Mouse (Mus musculus) heart, embryonic 14.5 days (tissue): ENCODE measurements around the gene Ppard. TPM values are rescaled to one million over a fixed set of nuclear protein-coding genes. Genes with fewer than 3 reads are reported as not detected.

Experiments
- ATAC-seq: fragments of 200-750 bp; cut with Nextera tagmentation; 2 replicates; pipeline ENCODE4 v1.8.0; 2017; ENCODE audit warnings: low read depth, moderate TSS enrichment; ENCODE audit not compliant: insufficient number of reproducible peaks, insufficient read depth, low FRiP score
- H3K27ac ChIP-seq, 2 experiments: fragments of 200-500 bp in 1 of 2; fragments of 300-500 bp in 1 of 2; sonication (generic) in 1 of 2; replicated peaks in 1 of 2; 2 replicates each; pipeline ENCODE4 v1.5.1; 2012 to 2014; ENCODE audit warnings: low read depth in 2 of 2, low read length in 2 of 2, control low read depth in 1 of 2, mild to moderate bottlenecking in 1 of 2, mixed read lengths in 1 of 2; ENCODE audit not compliant: control insufficient read depth in 1 of 2, insufficient read depth in 1 of 2
- H3K27me3 ChIP-seq: fragments of 300-500 bp; sonication (generic); 2 replicates; pipeline ENCODE4 v1.6.1; 2014; ENCODE audit warnings: mild to moderate bottlenecking, low read length, control low read depth; ENCODE audit not compliant: control insufficient read depth, insufficient read depth
- H3K36me3 ChIP-seq: fragments of 300-500 bp; sonication (generic); 2 replicates; pipeline ENCODE4 v1.6.1; 2014; ENCODE audit warnings: mild to moderate bottlenecking, control low read depth, low read length, mixed read lengths; ENCODE audit not compliant: control insufficient read depth, insufficient read depth
- H3K4me1 ChIP-seq, 2 experiments: fragments of 200-500 bp in 1 of 2; fragments of 300-500 bp in 1 of 2; sonication (generic) in 1 of 2; 2 replicates each; pipeline ENCODE4 v1.6.1; 2012 to 2014; ENCODE audit warnings: low read length in 2 of 2, control low read depth in 1 of 2, mixed read lengths in 1 of 2; ENCODE audit not compliant: control insufficient read depth in 2 of 2, insufficient read depth in 2 of 2
- H3K4me2 ChIP-seq: fragments of 300-500 bp; sonication (generic); 2 replicates; pipeline ENCODE4 v1.6.1; 2014; ENCODE audit warnings: mild to moderate bottlenecking, low read length
- H3K4me3 ChIP-seq, 2 experiments: fragments of 200-500 bp in 1 of 2; fragments of 300-500 bp in 1 of 2; sonication (generic) in 1 of 2; 2 replicates each; pipeline ENCODE4 v1.5.1; 2012 to 2014; ENCODE audit warnings: low read length in 2 of 2, mild to moderate bottlenecking in 2 of 2, control low read depth in 1 of 2, low read depth in 1 of 2, moderate library complexity in 1 of 2; ENCODE audit not compliant: control insufficient read depth in 1 of 2, insufficient read depth in 1 of 2
- H3K9ac ChIP-seq: fragments of 300-500 bp; sonication (generic); 2 replicates; pipeline ENCODE4 v1.6.1; 2014; ENCODE audit warnings: mild to moderate bottlenecking, low read length
- H3K9me3 ChIP-seq: fragments of 300-500 bp; sonication (generic); 2 replicates; pipeline ENCODE4 v1.6.1; 2016; ENCODE audit warnings: low read length, control low read depth; ENCODE audit not compliant: control insufficient read depth
- WGBS: fragments of 180-500 bp; shearing (Covaris S2); extraction: QIAGEN DNeasy Blood & Tissue Kit; methylation state at CpG from one replicate; pipeline ENCODE4 v1.1.7; 2014; 5-methylcytosine and 5-hydroxymethylcytosine counted together
- polyA plus RNA-seq: library from polyadenylated mRNA; unstranded; fragments of >200 nt; fragmentation: Nextera tagmentation; extraction: Ambion mirVana; gene quantifications from 2 replicates; pipeline ENCODE4 v1.2.1, GENCODE M21; 2014

The Ppard gene
- polyA plus RNA-seq, 1 experiment from 2014 or later = 2.2 TPM

DNA sequence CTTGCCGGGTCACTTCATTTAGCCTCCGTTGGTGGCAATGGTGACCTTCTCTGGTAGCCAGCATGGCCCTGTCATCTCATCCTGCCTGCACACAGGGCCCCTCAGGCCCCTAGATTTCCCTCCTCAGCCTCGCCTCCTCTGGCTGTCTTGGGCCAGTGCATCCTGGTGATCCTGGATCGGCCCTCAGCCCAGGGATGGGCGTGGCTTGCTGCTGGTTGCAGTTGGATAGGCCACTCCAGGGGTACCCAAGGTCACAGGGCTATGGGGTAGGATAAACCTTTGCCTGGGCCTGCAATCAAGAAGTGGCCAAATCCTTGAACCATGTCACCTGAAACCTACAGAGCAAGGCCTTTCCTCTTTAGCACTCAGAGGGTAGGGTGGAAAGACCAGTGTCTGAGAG lies 54.5 kb downstream of the Ppard start:
- Histone ChIP-seq H3K9me3 (no peaks in the 10 kb centered on the region), H3K4me2 (no peak overlapping the region), H3K27me3 (no peaks in the 10 kb centered on the region), H3K4me1 (peaks cover 11 to 13% of the 10 kb centered on the region in 2 experiments; a peak in 2 of 4 replicates), H3K9ac (no peak overlapping the region), H3K4me3 (no peak overlapping the region), H3K27ac (no peak overlapping the region), H3K36me3 (no peaks in the 10 kb centered on the region)
- no peak for ATAC-seq
- WGBS = 56% methylated on average over 5 of the region's 5 CpGs

DNA sequence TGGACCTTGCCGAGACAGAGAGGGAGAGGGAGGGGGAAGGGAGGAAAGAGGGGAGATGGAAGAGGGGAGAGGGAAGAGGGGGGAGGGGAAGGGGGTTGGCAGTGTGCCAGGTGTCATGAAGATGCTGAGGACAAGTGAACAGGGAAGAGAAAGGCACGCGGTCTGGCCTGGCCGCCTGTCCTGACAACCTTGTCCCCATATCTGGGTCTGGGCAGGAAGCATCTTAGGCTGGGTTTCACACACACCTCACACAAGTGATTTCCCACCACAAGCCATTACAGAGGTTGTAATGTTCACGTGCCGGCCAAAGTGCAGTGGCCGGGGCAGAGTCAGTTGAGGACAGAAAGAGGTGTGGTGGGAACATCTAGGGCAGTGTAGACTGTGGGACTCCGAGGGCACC lies 55.1 kb downstream of the Ppard start:
- Histone ChIP-seq H3K27ac (no peak overlapping the region), H3K27me3 (no peaks in the 10 kb centered on the region)

DNA sequence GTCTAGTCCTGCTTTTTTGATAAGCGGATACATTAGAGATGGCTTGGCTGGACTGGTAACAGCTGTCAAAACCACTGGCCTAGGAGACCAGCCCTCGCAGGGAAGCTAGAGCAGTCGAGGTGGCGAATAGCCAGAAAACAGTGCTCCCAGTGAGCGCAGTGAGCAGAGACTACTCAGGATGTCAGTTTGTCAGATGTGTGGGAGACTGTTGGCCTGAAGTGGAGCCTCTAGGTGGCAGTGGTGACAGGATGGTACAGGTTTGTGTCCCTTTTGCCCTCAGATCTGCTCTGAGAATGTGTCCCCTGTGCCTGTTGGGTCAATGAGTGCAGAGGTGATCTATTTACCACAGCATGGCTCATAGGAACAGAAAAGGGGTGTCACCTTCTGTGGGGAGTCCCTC lies 55.5 kb downstream of the Ppard start:
- no peaks in the 10 kb centered on the region for H3K9me3 ChIP-seq
- no peak overlapping the region for H3K4me2 ChIP-seq
- H3K27me3 ChIP-seq = no peaks in the 10 kb centered on the region
- 53% methylated on average over 5 of the region's 5 CpGs for WGBS
- H3K4me1 ChIP-seq = peaks cover 11 to 13% of the 10 kb centered on the region in 2 experiments; a peak in 2 of 4 replicates
- ATAC-seq = no peak; the same call in 1 of the 2 replicates
- H3K9ac ChIP-seq = no peak overlapping the region
- H3K4me3 ChIP-seq = no peak overlapping the region
- H3K27ac ChIP-seq = no peak overlapping the region
- no peaks in the 10 kb centered on the region for H3K36me3 ChIP-seq

More for the DNA sequence above, 55.1 kb downstream of the Ppard start:
- Histone ChIP-seq H3K4me2 (no peak overlapping the region), H3K9me3 (no peaks in the 10 kb centered on the region), H3K4me1 (peaks cover 11 to 13% of the 10 kb centered on the region in 2 experiments; a peak in 2 of 4 replicates), H3K36me3 (no peaks in the 10 kb centered on the region), H3K4me3 (no peak overlapping the region), H3K9ac (no peak overlapping the region)
- 26% methylated on average over 8 of the region's 8 CpGs for WGBS
- no peak for ATAC-seq

DNA sequence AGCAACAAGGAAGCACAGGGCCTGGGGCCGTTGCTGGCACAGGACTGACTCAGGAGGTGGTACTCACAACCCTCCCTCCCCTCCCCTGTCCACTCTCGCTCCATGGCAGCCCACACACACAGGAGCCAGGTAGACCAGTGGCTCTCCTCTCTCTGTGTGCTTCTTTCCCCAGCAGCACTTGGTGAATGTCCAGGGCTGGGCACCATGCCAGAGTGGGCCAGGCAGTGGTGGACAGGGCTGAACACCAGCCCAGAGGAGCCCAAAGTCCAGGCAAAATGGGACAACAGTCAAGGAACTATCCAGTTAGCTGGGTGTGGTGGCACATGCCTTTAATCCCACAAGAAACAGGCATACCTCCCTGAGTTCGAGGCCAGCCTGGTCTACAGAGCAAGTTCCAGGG lies 57.8 kb downstream of the Ppard start:
- Histone ChIP-seq H3K4me2 (no peak overlapping the region), H3K9ac (no peak overlapping the region), H3K27ac (no peak overlapping the region), H3K36me3 (no peaks in the 10 kb centered on the region), H3K27me3 (no peaks in the 10 kb centered on the region), H3K9me3 (no peaks in the 10 kb centered on the region), H3K4me3 (no peak overlapping the region), H3K4me1 (peaks cover 11 to 13% of the 10 kb centered on the region in 2 experiments; a peak in 2 of 4 replicates)
- ATAC-seq = no peak
- 67% methylated on average over 3 of the region's 3 CpGs for WGBS

DNA sequence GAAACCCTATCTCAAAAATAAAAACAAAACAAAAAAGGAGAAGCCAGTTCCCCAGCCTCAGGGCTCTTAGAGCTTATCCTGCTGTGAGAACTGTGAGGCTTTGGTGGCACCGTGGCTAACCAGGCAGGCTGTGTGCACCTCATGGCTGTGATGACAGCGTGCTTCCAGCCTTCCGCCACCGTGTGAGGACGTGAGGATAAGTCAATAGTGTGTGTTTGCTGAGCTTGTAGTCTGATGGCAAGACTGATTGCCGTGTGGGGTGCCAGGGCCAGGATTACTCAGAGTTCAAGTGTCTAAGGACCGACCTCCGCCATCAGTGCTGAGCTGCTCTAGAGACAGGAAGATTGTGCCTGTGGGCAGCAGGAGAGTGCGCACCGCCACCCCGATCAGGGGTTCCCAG lies 58.2 kb downstream of the Ppard start:
- Histone ChIP-seq H3K4me2 (no peak overlapping the region), H3K4me3 (no peak overlapping the region), H3K27me3 (no peaks in the 10 kb centered on the region), H3K27ac (no peak overlapping the region), H3K4me1 (peaks cover 11% of the 10 kb centered on the region in 2 experiments; a peak in 2 of 4 replicates), H3K9ac (no peak overlapping the region), H3K9me3 (no peaks in the 10 kb centered on the region), H3K36me3 (0 out of 2 replicates have a peak, but pooled peaks cover 2% of the 10 kb centered on the region)
- WGBS = 60% methylated on average over 11 of the region's 11 CpGs
- no peak for ATAC-seq

DNA sequence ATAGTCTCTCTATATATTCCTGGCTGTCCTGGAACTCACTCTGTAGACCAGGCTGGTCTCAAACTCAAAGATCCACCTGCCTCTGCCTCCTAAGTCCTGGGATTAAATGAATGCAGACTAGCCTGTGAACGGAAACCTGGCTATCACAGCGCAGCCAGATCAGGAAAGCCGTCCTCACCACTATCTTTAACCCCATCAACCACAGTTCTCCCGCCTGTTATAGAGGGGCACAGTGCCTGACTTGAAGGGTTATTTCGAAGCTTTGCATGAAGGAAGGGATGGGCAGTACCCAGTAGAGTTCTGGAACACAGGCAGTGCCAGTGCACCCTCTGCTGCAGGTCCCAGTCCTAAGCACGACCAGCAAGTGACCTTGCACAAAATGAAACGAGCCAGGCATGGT lies 58.8 kb downstream of the Ppard start:
- Histone ChIP-seq H3K27me3 (no peaks in the 10 kb centered on the region), H3K27ac (no peak overlapping the region), H3K4me2 (no peak overlapping the region), H3K36me3 (0 out of 2 replicates have a peak, but pooled peaks cover 2% of the 10 kb centered on the region), H3K4me1 (peaks cover 8 to 11% of the 10 kb centered on the region in 2 experiments; a peak in 2 of 4 replicates), H3K9me3 (no peaks in the 10 kb centered on the region), H3K9ac (no peak overlapping the region), H3K4me3 (no peak overlapping the region)
- WGBS = 72% methylated on average over 7 of the region's 7 CpGs
- no peak for ATAC-seq

DNA sequence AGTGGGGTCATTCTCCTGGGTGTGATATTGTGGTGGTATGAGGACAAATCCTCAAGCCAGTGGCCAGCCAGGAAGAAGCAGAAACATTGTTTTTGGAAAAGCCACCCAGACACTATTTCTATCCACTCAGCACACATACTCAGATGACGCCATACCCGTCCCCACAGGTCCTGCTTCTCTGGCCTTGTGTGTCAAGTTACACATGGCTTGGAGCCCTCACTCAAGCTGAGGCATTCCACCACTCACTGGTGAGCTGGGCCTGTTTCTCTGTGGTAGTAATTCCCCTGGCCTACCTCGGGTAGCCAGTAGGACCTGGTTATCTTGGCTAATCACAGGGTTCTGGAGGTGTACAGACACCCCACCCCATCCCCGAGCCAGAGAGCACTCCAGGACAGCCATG lies 61.2 kb downstream of the Ppard start:
- Histone ChIP-seq H3K27me3 (no peaks in the 10 kb centered on the region), H3K4me1 (peaks cover 5% of the 10 kb centered on the region in 2 experiments; a peak in 2 of 4 replicates), H3K4me3 (no peak overlapping the region), H3K9ac (no peak overlapping the region), H3K36me3 (peaks cover 8% of the 10 kb centered on the region), H3K9me3 (no peaks in the 10 kb centered on the region), H3K27ac (no peak overlapping the region), H3K4me2 (no peak overlapping the region)
- 64% methylated on average over 4 of the region's 4 CpGs for WGBS
- ATAC-seq = no peak
